Mouse (Mus musculus): ENCODE measurements around the gene Vmn1r219. TPM values are rescaled to one million over a fixed set of nuclear protein-coding genes. Genes with fewer than 3 reads are reported as not detected.

Vmn1r219 gene
- polyA plus RNA-seq, 1 experiment from 2014 or later, result not detected

Other genes starting within 250 kb of the Vmn1r219 start
- gene Vmn1r213, start 151.7 kb upstream of the Vmn1r219 start, polyA plus RNA-seq (2015; fragmentation: Nextera tagmentation; extraction: Ambion mirVana), result not detected in 2 replicates
- not detected in 2 replicates for gene Vmn1r214, start 128.9 kb upstream of the Vmn1r219 start, polyA plus RNA-seq (2015; fragmentation: Nextera tagmentation; extraction: Ambion mirVana)
- not detected in 2 replicates for gene Vmn1r215, start 91.3 kb upstream of the Vmn1r219 start, polyA plus RNA-seq (2015; fragmentation: Nextera tagmentation; extraction: Ambion mirVana)
- not detected in 2 replicates for gene Vmn1r217, start 41.1 kb upstream of the Vmn1r219 start, polyA plus RNA-seq (2015; fragmentation: Nextera tagmentation; extraction: Ambion mirVana)
- gene Vmn1r218, start 26.2 kb upstream of the Vmn1r219 start, polyA plus RNA-seq (2015; fragmentation: Nextera tagmentation; extraction: Ambion mirVana), result not detected in 2 replicates
- not detected in 2 replicates for gene Vmn1r220, start 28.7 kb downstream of the Vmn1r219 start, polyA plus RNA-seq (2015; fragmentation: Nextera tagmentation; extraction: Ambion mirVana)
- not detected in 2 replicates for gene Vmn1r221, start 54.8 kb downstream of the Vmn1r219 start, polyA plus RNA-seq (2015; fragmentation: Nextera tagmentation; extraction: Ambion mirVana)
- not detected in 2 replicates for gene Vmn1r222, start 76.6 kb downstream of the Vmn1r219 start, polyA plus RNA-seq (2015; fragmentation: Nextera tagmentation; extraction: Ambion mirVana)
- not detected in 2 replicates for gene Vmn1r223, start 87.8 kb downstream of the Vmn1r219 start, polyA plus RNA-seq (2015; fragmentation: Nextera tagmentation; extraction: Ambion mirVana)
- gene Zfp322a, start 209.9 kb downstream of the Vmn1r219 start, polyA plus RNA-seq (2015; fragmentation: Nextera tagmentation; extraction: Ambion mirVana), result 15.2 and 20.1 TPM in 2 replicates